Mouse (Mus musculus) liver, postnatal 0 days (tissue): ENCODE results near the gene Tfb1m. TPM values are rescaled to one million over a fixed set of nuclear protein-coding genes. Genes with fewer than 3 reads are reported as not detected.

Experiments
- ATAC-seq: fragments of 200-750 bp; cut with Nextera tagmentation; 2 replicates; pipeline ENCODE4 v1.8.0; 2017; ENCODE audit warnings: mild to moderate bottlenecking, moderate library complexity
- DNase-seq: peaks from one replicate; pipeline ENCODE4 v3.0.0-alpha.2; 2016
- H3K27ac ChIP-seq: fragments of 300-500 bp; sonication (generic); 2 replicates; pipeline ENCODE4 v1.5.1; 2014; ENCODE audit warnings: antibody characterized with exemption, moderate library complexity, mild to moderate bottlenecking, low read depth
- H3K27me3 ChIP-seq: fragments of 300-500 bp; sonication (generic); 2 replicates; pipeline ENCODE4 v1.6.1; 2014; ENCODE audit warnings: low read length, control low read depth, mixed read lengths; ENCODE audit not compliant: insufficient read depth
- H3K36me3 ChIP-seq: fragments of 300-500 bp; sonication (generic); replicated peaks from 2 replicates; pipeline ENCODE4 v1.6.1; 2014; ENCODE audit warnings: mild to moderate bottlenecking, control low read depth, low read length, moderate library complexity, mixed read lengths; ENCODE audit not compliant: insufficient read depth
- H3K4me1 ChIP-seq: fragments of 300-500 bp; sonication (generic); 2 replicates; pipeline ENCODE4 v1.6.1; 2014; ENCODE audit warnings: antibody characterized with exemption, mild to moderate bottlenecking, control low read depth; ENCODE audit not compliant: insufficient read depth
- H3K4me2 ChIP-seq: fragments of 300-500 bp; sonication (generic); 2 replicates; pipeline ENCODE4 v1.6.1; 2014; ENCODE audit warnings: low read depth, mild to moderate bottlenecking, low read length, moderate library complexity, mixed read lengths
- H3K4me3 ChIP-seq: fragments of 300-500 bp; sonication (generic); 2 replicates; pipeline ENCODE4 v1.5.1; 2014; ENCODE audit warnings: low read depth, low read length
- H3K9ac ChIP-seq: fragments of 300-500 bp; sonication (generic); replicated peaks from 2 replicates; pipeline ENCODE4 v1.6.1; 2014; ENCODE audit warnings: mild to moderate bottlenecking, moderate library complexity
- H3K9me3 ChIP-seq: fragments of 300-500 bp; sonication (generic); 2 replicates; pipeline ENCODE4 v1.6.1; 2016; ENCODE audit warnings: mild to moderate bottlenecking, control low read depth, low read length, mixed read lengths
- CTCF ChIP-seq: sonication (generic); IDR thresholded peaks from 2 replicates; pipeline ENCODE4 v1.5.1; 2016; ENCODE audit warnings: antibody characterized with exemption, low read depth
- EP300 ChIP-seq: IDR thresholded peaks from 2 replicates; pipeline ENCODE4 v1.6.1; 2016; ENCODE audit warnings: antibody characterized with exemption, low read depth, mild to moderate bottlenecking
- WGBS: fragments of 180-500 bp; shearing (Covaris S2); extraction: QIAGEN DNeasy Blood & Tissue Kit; methylation state at CpG from one replicate; pipeline ENCODE4 v1.1.7; 2014; ENCODE audit not compliant: insufficient replicate concordance; 5-methylcytosine and 5-hydroxymethylcytosine counted together
- polyA plus RNA-seq: library from polyadenylated mRNA; unstranded; fragments of >200 nt; fragmentation: Nextera tagmentation; extraction: Ambion mirVana; gene quantifications from 2 replicates; pipeline ENCODE4 v1.2.1, GENCODE M21; 2015

Gene Tfb1m
- polyA plus RNA-seq, 1 experiment from 2014 or later, result 10.3 TPM

- WGBS, result 75% methylated on average over 4 of the region's 4 CpGs
- no peak overlapping the region for H3K4me2 ChIP-seq
- H3K9ac ChIP-seq, result no peak overlapping the region
- H3K4me1 ChIP-seq, result no peaks in the 10 kb centered on the region
- no peak for DNase-seq
- no peak overlapping the region for H3K27ac ChIP-seq
- no peak for ATAC-seq
- TF ChIP-seq CTCF (0 out of 2 replicates have a peak, but pooled peaks have one; percentile 25), EP300 (no peak)
- H3K9me3 ChIP-seq, result no peaks in the 10 kb centered on the region
- H3K36me3 ChIP-seq, result no peaks in the 10 kb centered on the region
- no peaks in the 10 kb centered on the region for H3K27me3 ChIP-seq
- no peak overlapping the region for H3K4me3 ChIP-seq
These were observed 56.6 kb downstream of the Tfb1m start for GRCm38 (mm10) chr17:3500936-3501335.

DNA sequence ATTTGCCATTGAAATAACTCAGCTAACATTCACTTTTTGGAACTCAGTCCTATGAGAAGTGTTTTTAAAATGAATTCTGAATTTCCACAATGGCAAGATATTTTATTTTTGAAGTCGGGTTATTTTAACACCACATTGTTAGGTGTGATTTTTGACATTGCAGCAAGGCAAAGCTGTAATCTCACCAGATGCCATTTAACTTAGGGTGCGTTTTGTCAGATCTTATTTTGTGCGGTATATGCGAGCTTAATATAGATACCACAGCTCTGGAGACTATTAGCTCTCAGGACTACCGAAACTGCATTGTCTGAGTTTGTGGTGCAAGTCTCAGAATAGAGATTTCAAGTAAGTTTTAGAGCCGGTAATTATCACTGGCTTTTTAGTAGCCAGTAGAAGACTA, 57.5 kb downstream of the Tfb1m start:
- no peaks in the 10 kb centered on the region for H3K36me3 ChIP-seq
- H3K27ac ChIP-seq, result no peak overlapping the region
- no peak overlapping the region for H3K4me2 ChIP-seq
- H3K4me1 ChIP-seq, result peaks cover 4% of the 10 kb centered on the region; the same call in 1 of the 2 replicates
- DNase-seq (no peak), ATAC-seq (no peak)
- no peak overlapping the region for H3K4me3 ChIP-seq
- TF ChIP-seq EP300, result no peak
- no peak for TF ChIP-seq CTCF
- no peak overlapping the region for H3K9ac ChIP-seq
- no peaks in the 10 kb centered on the region for H3K27me3 ChIP-seq
- H3K9me3 ChIP-seq, result no peaks in the 10 kb centered on the region
- WGBS, result 81% methylated on average over 6 of the region's 6 CpGs

DNA sequence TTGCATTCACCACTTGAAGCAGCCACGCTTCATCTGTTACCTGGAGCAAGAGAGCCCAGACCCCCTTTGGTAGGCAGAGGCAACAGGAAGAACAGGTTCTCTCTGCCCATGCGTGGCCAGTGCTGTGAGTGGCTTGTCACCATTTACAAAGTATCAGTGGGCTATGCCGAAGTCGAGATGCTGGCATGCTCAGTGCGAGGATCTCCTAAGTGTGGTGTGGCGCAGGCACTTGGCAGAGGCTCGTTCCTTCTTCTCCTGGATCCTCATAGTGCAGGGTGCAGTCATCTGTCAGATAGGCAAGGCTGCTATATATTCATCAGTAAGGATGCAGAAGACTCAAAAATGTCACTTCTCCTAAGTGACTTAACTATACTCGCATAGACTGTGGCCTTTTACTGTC, 58.1 kb downstream of the Tfb1m start:
- TF ChIP-seq CTCF (no peak), EP300 (no peak)
- Histone ChIP-seq H3K9me3 (no peaks in the 10 kb centered on the region), H3K4me1 (peaks cover 6% of the 10 kb centered on the region; the same call in 1 of the 2 replicates), H3K27me3 (no peaks in the 10 kb centered on the region), H3K4me3 (no peak overlapping the region), H3K27ac (no peak overlapping the region), H3K36me3 (no peaks in the 10 kb centered on the region), H3K9ac (no peak overlapping the region), H3K4me2 (no peak overlapping the region)
- DNase-seq (no peak), ATAC-seq (no peak)
- WGBS, result 85% methylated on average over 8 of the region's 8 CpGs

DNA sequence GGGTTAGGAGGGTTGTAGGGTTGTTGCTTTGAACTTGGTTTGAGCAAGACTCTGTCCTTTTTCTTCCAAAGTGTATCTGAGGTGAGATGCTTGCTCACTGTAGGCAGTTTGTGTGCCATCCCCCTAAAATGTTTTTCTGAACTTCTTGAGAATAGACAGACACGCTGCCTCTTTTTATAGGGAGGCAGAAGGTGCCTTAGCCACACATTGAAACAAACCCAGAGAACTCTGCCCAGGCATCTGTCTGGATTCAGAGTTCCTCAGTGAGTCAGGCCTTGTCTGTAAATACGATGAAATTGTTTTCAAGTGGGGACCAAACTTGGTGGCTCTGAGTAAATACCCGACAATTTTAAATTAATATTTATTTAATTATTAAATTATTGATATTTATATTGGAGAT, 59.0 kb downstream of the Tfb1m start:
- no peak overlapping the region for H3K4me3 ChIP-seq
- no peak overlapping the region for H3K27ac ChIP-seq
- DNase-seq, result no peak
- 82% methylated on average over 3 of the region's 3 CpGs for WGBS
- ATAC-seq, result no peak
- TF ChIP-seq CTCF (no peak), EP300 (no peak)
- H3K4me2 ChIP-seq, result no peak overlapping the region
- no peaks in the 10 kb centered on the region for H3K9me3 ChIP-seq
- no peaks in the 10 kb centered on the region for H3K27me3 ChIP-seq
- H3K4me1 ChIP-seq, result peaks cover 6% of the 10 kb centered on the region; the same call in 1 of the 2 replicates
- no peaks in the 10 kb centered on the region for H3K36me3 ChIP-seq
- H3K9ac ChIP-seq, result no peak overlapping the region

- Histone ChIP-seq H3K9ac (no peak overlapping the region), H3K27ac (no peak overlapping the region), H3K4me1 (peaks cover 6% of the 10 kb centered on the region; the same call in 1 of the 2 replicates), H3K4me2 (no peak overlapping the region), H3K9me3 (no peaks in the 10 kb centered on the region), H3K4me3 (no peak overlapping the region), H3K36me3 (no peaks in the 10 kb centered on the region), H3K27me3 (no peaks in the 10 kb centered on the region)
- no peak for TF ChIP-seq EP300
- peak; percentile 63 for TF ChIP-seq CTCF
- 30% methylated on average over 3 of the region's 3 CpGs for WGBS
- DNase-seq (peak; percentile 60), ATAC-seq (no peak)
These were observed 59.5 kb downstream of the Tfb1m start for GRCm38 (mm10) chr17:3498086-3498485.

DNA sequence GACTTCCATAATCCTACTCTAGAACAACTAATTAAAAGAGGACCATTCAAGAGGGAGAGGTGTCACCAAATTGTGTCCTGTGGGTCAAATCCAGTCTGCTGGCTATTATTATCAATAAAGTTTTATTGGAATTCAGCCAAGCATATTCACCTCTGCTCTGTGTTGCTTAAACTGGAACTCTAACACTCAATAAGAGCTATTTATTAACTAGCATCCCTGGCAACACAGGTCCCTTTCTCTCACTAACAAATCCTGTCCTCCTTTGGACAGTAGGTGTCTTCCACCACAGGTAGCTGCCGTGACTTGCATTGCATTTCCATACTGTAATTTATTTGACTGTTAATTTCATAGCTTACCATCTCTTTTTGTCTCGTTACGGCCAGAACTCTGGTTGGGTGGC, 61.5 kb downstream of the Tfb1m start:
- Histone ChIP-seq H3K27ac (peak overlapping the region; percentile 39; the same call in 1 of the 2 replicates), H3K4me3 (no peak overlapping the region), H3K4me1 (peaks cover 6% of the 10 kb centered on the region; the same call in 1 of the 2 replicates), H3K9me3 (no peaks in the 10 kb centered on the region), H3K27me3 (no peaks in the 10 kb centered on the region), H3K9ac (no peak overlapping the region), H3K36me3 (no peaks in the 10 kb centered on the region), H3K4me2 (peak overlapping the region; percentile 13; the same call in 1 of the 2 replicates)
- TF ChIP-seq EP300, result no peak
- TF ChIP-seq CTCF, result no peak
- no peak for DNase-seq
- peak; percentile 89 for ATAC-seq
- WGBS, result 76% methylated on average over 3 of the region's 3 CpGs

DNA sequence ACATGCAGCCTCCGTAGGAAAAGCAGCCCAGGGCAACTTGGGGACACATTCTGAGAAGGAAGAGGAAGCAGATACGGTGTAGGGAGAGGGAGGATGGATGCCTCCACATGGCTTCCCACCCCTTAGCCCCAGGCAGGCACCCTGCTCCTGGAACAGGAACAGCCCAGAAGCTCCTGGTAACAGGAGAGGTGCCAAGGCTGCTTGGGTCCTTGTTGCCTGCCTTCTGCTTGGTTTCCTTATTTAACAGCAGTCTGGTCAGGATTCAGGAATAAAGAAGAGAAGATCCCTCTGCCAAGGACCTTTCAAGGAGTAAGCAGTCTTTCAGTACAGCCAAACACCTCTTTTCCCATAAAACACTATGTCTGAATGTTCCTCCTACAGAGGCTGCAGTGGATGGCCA, 62.0 kb downstream of the Tfb1m start:
- H3K27ac ChIP-seq, result peak overlapping the region; percentile 39; the same call in 1 of the 2 replicates

More for the DNA sequence above, 62.0 kb downstream of the Tfb1m start:
- no peaks in the 10 kb centered on the region for H3K27me3 ChIP-seq
- ATAC-seq (peak; percentile 6; the same call in 1 of the 2 replicates), DNase-seq (no peak)
- TF ChIP-seq EP300 (no peak), CTCF (no peak)
- H3K4me3 ChIP-seq, result no peak overlapping the region
- H3K36me3 ChIP-seq, result no peaks in the 10 kb centered on the region
- peaks cover 6% of the 10 kb centered on the region; the same call in 1 of the 2 replicates for H3K4me1 ChIP-seq
- H3K4me2 ChIP-seq, result peak overlapping the region; percentile 13; the same call in 1 of the 2 replicates
- H3K9me3 ChIP-seq, result no peaks in the 10 kb centered on the region
- 49% methylated on average over 2 of the region's 2 CpGs for WGBS
- no peak overlapping the region for H3K9ac ChIP-seq
